Mouse (Mus musculus) E14TG2a.4 (cell line): ENCODE measurements around the gene Myo3b.

Experiments used
- CTCF ChIP-seq: conservative IDR thresholded peaks from 2 replicates; pipeline ENCODE4 v1.5.1; 2014; ENCODE audit warnings: low read length
- NANOG ChIP-seq: IDR thresholded peaks from 2 replicates; pipeline ENCODE4 v1.6.1; 2014; ENCODE audit warnings: borderline replicate concordance, low read length, mixed read lengths
- POU5F1 ChIP-seq: IDR thresholded peaks from 2 replicates; pipeline ENCODE4 v1.6.1; 2014; ENCODE audit warnings: low read length, borderline replicate concordance

- TF ChIP-seq CTCF (no peak), NANOG (no peak), POU5F1 (no peak)
Observed at GRCm38 (mm10) chr2:70339501-70339900, 300.6 kb downstream of the Myo3b start.
